Mouse (Mus musculus) spleen, postnatal 14 days (tissue): ENCODE results near the gene Tap2.
"Not testable (repeated sequence)": the region's sequence is repeated elsewhere in the genome, so short reads cannot be mapped to it uniquely, and the experiment has no call there.

Experiments used
- DNase-seq, 2 experiments: peaks; one replicate each; pipeline ENCODE4 v3.0.0; 2021 to 2022; ENCODE audit warnings: low spot score in 2 of 2

Tap2 gene

GRCm38 (mm10) chr17:34213936-34214335 is 10.6 kb downstream of the Tap2 start:
- no peak for DNase-seq

- no peak for DNase-seq
Measured at GRCm38 (mm10) chr17:34215176-34215575, 11.8 kb downstream of the Tap2 start.

GRCm38 (mm10) chr17:34217216-34217928 is 14.0 kb downstream of the Tap2 start:
- no peak for DNase-seq

GRCm38 (mm10) chr17:34217986-34218385 is 14.7 kb downstream of the Tap2 start:
- DNase-seq, result no peak

GRCm38 (mm10) chr17:34218675-34219074 is 15.3 kb downstream of the Tap2 start:
- DNase-seq, result no peak

GRCm38 (mm10) chr17:34219096-34219495 is 15.8 kb downstream of the Tap2 start:
- DNase-seq, result peak; percentile 47 to 69

GRCm38 (mm10) chr17:34219801-34220200 is 16.5 kb downstream of the Tap2 start:
- DNase-seq, result not testable (repeated sequence)

- DNase-seq, result not testable (repeated sequence)
Measured at GRCm38 (mm10) chr17:34220401-34220800, 17.1 kb downstream of the Tap2 start.

- no peak for DNase-seq
Measured at GRCm38 (mm10) chr17:34224816-34225215, 21.5 kb downstream of the Tap2 start.

- DNase-seq, result no peak
Measured at GRCm38 (mm10) chr17:34225426-34225825, 22.1 kb downstream of the Tap2 start.

GRCm38 (mm10) chr17:34225911-34226310 is 22.6 kb downstream of the Tap2 start:
- DNase-seq, result peak in 1 of 2 experiments; percentile 42

- DNase-seq, result not testable (repeated sequence)
Measured at GRCm38 (mm10) chr17:34230971-34231370, 27.6 kb downstream of the Tap2 start.

GRCm38 (mm10) chr17:34232021-34232420 is 28.7 kb downstream of the Tap2 start:
- DNase-seq, result not testable (repeated sequence)

- peak; percentile 62 to 78 for DNase-seq
Measured at GRCm38 (mm10) chr17:34234926-34235325, 31.6 kb downstream of the Tap2 start.

GRCm38 (mm10) chr17:34236691-34237090 is 33.4 kb downstream of the Tap2 start:
- no peak for DNase-seq

- no peak for DNase-seq
Measured at GRCm38 (mm10) chr17:34237741-34238140, 34.4 kb downstream of the Tap2 start.

- peak in 1 of 2 experiments; percentile 54 for DNase-seq
Measured at GRCm38 (mm10) chr17:34238706-34239105, 35.4 kb downstream of the Tap2 start, which contains the start of gene H2-Ob. TSS of gene H2-Ob (plus strand) at chr17:34238903.

- DNase-seq, result no peak
Measured at GRCm38 (mm10) chr17:34239601-34240041, 36.3 kb downstream of the Tap2 start.

- DNase-seq, result no peak
Measured at GRCm38 (mm10) chr17:34240366-34240765, 37.0 kb downstream of the Tap2 start.

GRCm38 (mm10) chr17:34240916-34241315 is 37.6 kb downstream of the Tap2 start:
- DNase-seq, result no peak

GRCm38 (mm10) chr17:34244656-34245055 is 41.3 kb downstream of the Tap2 start:
- DNase-seq, result no peak

- DNase-seq, result no peak
Measured at GRCm38 (mm10) chr17:34247047-34247446, 43.7 kb downstream of the Tap2 start.

GRCm38 (mm10) chr17:34248764-34249163 is 45.4 kb downstream of the Tap2 start:
- no peak for DNase-seq

GRCm38 (mm10) chr17:34249361-34249760 is 46.0 kb downstream of the Tap2 start:
- DNase-seq, result no peak
